Mouse (Mus musculus) splenic B cell, adult 2 months (primary cell): ENCODE data around the gene Macf1.

Experiments
- DNase-seq: peaks from one replicate; pipeline ENCODE4 v3.0.0-alpha.2; 2011; ENCODE audit warnings: low read depth, low spot score
- H3K27me3 ChIP-seq: 2 replicates; pipeline ENCODE4 v1.6.1; 2012; ENCODE audit warnings: mild to moderate bottlenecking, low read length, moderate library complexity, mixed read lengths; ENCODE audit not compliant: control insufficient read depth, poor library complexity, insufficient read depth, severe bottlenecking
- H3K36me3 ChIP-seq: 2 replicates; pipeline ENCODE4 v1.6.1; 2012; ENCODE audit warnings: mild to moderate bottlenecking, low read length, moderate library complexity, mixed read lengths; ENCODE audit not compliant: control insufficient read depth, poor library complexity, insufficient read depth, severe bottlenecking

Macf1 gene

DNA sequence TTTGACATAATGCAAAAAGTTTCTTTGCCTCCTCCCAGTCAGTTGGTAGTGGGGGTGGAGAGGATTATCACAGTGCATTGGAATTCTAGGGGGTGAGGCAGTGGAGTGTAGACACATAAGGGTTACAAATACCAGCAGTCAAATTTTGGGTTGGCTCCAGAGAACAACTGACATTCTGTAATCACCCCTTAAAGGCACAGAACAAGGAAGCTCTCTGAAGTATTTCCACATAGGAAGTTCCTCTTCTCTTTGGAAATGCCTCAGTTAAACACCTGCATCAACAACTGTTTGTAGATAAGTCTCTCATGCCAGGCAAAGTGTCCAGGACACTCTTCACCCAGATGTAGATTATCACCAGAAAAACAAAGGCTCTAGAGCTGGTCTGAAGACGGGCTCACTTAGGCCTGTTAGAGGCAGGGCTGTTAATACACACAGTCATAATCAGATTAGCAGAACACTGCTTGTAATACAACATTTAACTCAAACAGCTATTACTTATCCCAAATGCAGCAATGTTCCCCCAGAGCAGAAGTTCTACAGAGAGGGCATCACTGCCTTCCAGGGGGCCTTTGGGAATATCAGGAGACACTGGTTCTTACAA is 258.4 kb downstream of the Macf1 start:
- Histone ChIP-seq H3K36me3 (peaks cover 12% of the 10 kb centered on the region), H3K27me3 (no peaks in the 10 kb centered on the region)
- no peak for DNase-seq

- DNase-seq: no peak
- Histone ChIP-seq H3K27me3 (no peaks in the 10 kb centered on the region), H3K36me3 (peaks cover 6% of the 10 kb centered on the region)
These were observed 260.1 kb downstream of the Macf1 start for GRCm38 (mm10) chr4:123424050-123424449.

DNA sequence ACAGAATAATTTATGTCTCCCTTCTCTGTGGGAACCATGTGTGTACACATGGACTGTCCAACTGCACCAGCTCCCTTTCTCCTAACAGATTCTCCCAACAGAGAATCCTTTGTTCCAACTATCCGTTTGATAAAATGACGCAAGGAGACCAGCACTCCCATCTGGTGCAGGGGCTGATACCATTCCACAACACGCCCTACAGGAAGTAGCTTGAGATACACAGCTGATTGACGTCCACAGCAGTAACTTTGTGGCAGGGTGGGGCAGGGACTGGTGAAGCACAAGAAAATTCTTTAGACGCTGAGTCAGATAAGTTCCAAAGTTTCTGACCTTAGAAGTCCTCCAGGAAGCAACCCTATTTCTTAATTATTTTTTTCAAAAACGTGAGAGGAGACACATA is 261.3 kb downstream of the Macf1 start:
- H3K36me3 ChIP-seq: peaks cover 4% of the 10 kb centered on the region; the same call in 1 of the 2 replicates
- DNase-seq: no peak
- no peaks in the 10 kb centered on the region for H3K27me3 ChIP-seq

DNA sequence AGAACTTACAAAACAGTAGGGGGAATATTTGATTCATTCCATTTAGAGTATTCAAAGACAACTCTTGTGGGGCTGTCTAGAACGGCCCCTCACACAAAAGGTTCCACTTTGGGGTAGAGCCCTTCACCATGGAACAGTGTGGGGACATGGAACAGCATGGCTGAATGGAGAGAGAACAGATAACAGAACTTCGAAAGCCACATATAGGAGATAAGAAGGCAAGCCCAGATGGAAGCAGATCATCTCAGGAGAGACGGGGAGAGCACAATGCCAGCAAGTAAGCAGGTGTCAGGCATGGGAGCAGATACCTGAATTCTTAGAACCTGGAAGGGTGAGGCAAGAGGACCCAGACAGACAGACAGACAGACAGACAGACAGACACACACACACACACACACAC is 266.1 kb downstream of the Macf1 start:
- DNase-seq: no peak
- H3K36me3 ChIP-seq: no peaks in the 10 kb centered on the region
- no peaks in the 10 kb centered on the region for H3K27me3 ChIP-seq

DNA sequence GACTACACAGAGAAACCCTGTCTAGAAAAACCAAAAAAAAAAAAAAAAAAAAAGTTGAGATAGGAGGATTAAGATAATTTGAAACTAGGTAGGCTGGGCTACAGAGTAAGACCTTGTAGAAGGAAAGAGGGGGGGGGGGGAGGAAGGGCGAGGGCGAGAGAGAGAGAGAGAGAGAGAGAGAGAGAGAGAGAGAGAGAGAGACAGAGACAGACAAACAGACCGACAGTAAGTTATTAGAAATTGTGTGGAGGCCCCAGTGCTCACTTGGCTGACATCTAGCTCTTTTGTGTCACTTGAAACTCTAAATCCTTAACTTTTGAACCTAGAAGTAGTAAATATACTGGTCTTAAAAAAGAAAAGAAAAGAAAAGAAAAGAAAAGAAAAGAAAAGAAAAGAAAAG is 266.7 kb downstream of the Macf1 start:
- no peaks in the 10 kb centered on the region for H3K36me3 ChIP-seq
- no peaks in the 10 kb centered on the region for H3K27me3 ChIP-seq
- DNase-seq: no peak

GRCm38 (mm10) chr4:123416829-123417228 is 267.3 kb downstream of the Macf1 start:
- DNase-seq: no peak
- H3K36me3 ChIP-seq: no peaks in the 10 kb centered on the region
- no peaks in the 10 kb centered on the region for H3K27me3 ChIP-seq

DNA sequence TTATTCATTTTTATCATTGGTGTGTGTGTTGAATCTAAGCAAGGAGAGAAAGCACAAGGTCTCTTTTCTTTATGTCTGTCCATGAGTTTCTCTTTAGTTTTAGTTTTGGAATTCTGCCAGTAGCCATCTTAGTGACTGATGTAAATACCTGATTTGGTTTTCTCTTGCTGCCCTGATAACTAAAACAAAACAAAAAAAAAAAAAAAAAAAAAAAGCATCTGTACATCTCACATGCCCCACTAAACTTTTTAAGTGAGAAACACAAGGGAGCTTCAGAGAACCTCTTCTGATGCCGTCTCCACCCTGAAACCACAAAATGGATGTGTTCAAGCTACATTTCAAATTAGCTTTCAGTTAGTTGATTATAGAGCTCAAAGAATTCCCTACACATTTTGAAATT is 268.6 kb downstream of the Macf1 start:
- DNase-seq: no peak
- Histone ChIP-seq H3K36me3 (no peaks in the 10 kb centered on the region), H3K27me3 (no peaks in the 10 kb centered on the region)

DNA sequence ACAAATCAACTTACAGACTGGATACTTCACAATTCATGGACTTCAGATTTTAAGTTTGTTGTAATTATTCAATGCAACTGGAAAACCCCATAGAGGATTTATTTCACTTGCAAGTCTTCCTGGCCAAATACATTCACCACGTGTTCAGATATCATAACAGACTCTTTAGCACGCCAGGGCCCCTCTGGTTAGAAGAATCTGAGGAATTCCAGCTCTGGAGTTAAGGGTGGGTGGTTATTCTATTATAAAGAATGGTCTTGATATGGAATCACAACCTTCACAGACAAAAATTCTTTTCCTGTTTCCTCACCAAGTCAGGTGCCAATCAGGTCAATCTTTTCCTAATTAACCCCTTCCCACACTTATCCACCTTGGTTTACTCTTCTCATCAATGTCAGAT is 270.3 kb downstream of the Macf1 start:
- DNase-seq: no peak
- Histone ChIP-seq H3K36me3 (no peaks in the 10 kb centered on the region; the same call in none of the 2 replicates), H3K27me3 (no peaks in the 10 kb centered on the region)

GRCm38 (mm10) chr4:123412981-123413380 is 271.2 kb downstream of the Macf1 start:
- no peak for DNase-seq
- no peaks in the 10 kb centered on the region for H3K27me3 ChIP-seq

DNA sequence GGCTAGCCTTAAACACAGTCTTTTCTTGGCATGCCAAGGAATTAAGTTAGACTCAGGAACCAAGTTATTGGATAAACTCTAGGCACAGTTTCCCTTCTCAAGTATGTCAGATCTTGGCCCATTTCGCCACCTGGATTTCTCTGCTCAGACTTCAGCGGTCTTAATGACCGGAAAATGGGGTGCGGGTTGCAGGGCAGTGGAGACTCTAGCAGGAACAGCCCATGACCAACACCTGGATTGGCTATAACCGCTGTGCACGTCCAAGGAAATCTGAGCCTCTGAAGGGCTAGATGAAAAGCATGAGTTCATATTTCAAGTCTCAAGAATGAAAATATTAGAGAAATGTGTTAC is 271.7 kb downstream of the Macf1 start:
- Histone ChIP-seq H3K27me3 (no peaks in the 10 kb centered on the region), H3K36me3 (peaks cover 4% of the 10 kb centered on the region)
- DNase-seq: no peak

More at GRCm38 (mm10) chr4:123412981-123413380, 271.2 kb downstream of the Macf1 start:
- H3K36me3 ChIP-seq: no peaks in the 10 kb centered on the region; the same call in none of the 2 replicates

GRCm38 (mm10) chr4:123411732-123412527 is 272.2 kb downstream of the Macf1 start:
- H3K36me3 ChIP-seq: peaks cover 6% of the 10 kb centered on the region
- DNase-seq: peak; percentile 57
- H3K27me3 ChIP-seq: no peaks in the 10 kb centered on the region

GRCm38 (mm10) chr4:123411006-123411731 is 273.0 kb downstream of the Macf1 start:
- no peak for DNase-seq
- Histone ChIP-seq H3K36me3 (peaks cover 6% of the 10 kb centered on the region), H3K27me3 (no peaks in the 10 kb centered on the region)

DNA sequence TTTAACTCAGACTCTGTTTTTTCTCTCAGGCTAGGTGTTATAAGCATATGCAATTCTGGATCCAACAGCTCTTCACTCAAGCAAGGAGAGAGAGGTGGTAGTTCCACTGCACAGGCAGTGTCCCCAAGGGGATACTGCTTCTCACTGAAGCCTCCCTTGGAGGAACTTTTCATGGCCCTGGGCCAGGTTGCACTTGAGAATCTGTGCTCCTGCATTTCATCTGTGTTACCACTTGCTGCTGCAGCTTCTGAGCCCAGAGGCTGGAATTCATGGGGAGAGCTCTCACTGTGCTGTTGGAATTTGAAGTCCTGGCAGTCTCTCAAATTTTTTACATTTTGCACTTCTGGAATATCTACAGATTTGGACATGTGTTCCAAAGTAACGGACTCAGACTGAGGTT is 274.4 kb downstream of the Macf1 start:
- DNase-seq: peak; percentile 35
- H3K36me3 ChIP-seq: peaks cover 6% of the 10 kb centered on the region
- no peaks in the 10 kb centered on the region for H3K27me3 ChIP-seq

DNA sequence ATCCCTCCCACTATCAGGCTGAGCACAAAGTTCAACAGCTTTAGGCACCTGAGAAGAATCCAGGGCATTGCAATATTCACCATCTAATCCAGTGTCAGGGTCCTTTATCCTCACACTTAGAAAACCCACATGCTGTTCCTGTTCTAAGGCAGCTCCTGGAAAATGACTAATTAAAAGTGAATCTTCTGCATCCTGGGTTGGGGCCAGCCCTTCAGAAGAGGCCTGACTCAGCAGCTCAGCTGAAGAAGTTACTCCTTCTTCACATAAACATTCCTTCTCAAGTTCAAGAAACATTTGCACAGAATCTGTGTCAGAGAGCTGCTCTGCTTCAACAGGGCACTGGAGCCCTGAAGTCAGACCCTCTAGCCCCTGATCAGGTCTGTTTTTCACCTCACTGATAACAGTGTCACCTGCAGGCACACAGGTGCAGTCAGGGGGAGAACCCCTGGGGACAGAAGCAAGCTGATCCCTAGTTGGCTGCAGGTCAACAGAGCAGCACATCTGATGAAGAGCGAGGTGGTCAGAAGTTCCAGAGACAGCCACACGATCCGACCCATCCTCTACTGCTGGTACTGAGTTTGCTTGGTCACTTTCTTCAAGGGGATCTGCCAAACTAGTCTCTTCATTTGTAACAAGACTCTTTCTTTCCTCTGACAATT is 275.0 kb downstream of the Macf1 start:
- peaks cover 6% of the 10 kb centered on the region for H3K36me3 ChIP-seq

DNA sequence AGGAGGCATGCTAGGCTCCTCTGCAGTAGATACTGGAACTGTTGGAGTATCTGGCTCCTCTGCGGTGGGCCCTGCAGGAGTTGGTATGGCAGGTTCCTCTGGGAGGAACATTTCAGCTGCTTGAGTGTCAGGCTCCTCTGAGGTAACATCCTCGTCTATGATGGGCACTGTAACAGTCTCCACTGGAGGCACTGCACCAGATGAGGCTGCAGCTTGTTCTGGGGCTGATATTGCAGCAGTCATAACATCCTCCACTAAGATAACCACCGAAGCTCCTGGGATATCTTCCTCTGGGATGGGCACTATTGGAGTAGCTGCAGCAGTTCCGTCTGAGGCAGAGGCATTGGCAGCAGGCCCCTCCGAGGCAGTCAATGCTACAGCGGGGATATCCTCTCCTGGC is 276.4 kb downstream of the Macf1 start:
- Histone ChIP-seq H3K27me3 (no peaks in the 10 kb centered on the region), H3K36me3 (peaks cover 6% of the 10 kb centered on the region)
- DNase-seq: no peak

More for the DNA sequence above, 275.0 kb downstream of the Macf1 start:
- DNase-seq: no peak
- no peaks in the 10 kb centered on the region for H3K27me3 ChIP-seq
